Mouse (Mus musculus) intestine, embryonic 16.5 days (tissue): ENCODE data around the gene Hrnr. TPM values are rescaled to one million over a fixed set of nuclear protein-coding genes. Genes with fewer than 3 reads are reported as not detected.

ENCODE experiments used
- ATAC-seq: fragments of 200-750 bp; cut with Nextera tagmentation; 2 replicates; pipeline ENCODE4 v1.8.0; 2017; ENCODE audit warnings: moderate TSS enrichment, moderate library complexity
- H3K27ac ChIP-seq: fragments of 300-500 bp; sonication (generic); 2 replicates; pipeline ENCODE4 v1.5.1; 2014; ENCODE audit warnings: mild to moderate bottlenecking, low read length
- H3K27me3 ChIP-seq: fragments of 300-500 bp; sonication (generic); replicated peaks from 2 replicates; pipeline ENCODE4 v1.6.1; 2014; ENCODE audit warnings: low read length, control low read depth, mixed read lengths; ENCODE audit not compliant: control insufficient read depth, insufficient read depth
- H3K36me3 ChIP-seq: fragments of 300-500 bp; sonication (generic); 2 replicates; pipeline ENCODE4 v1.6.1; 2014; ENCODE audit warnings: low read length, control low read depth; ENCODE audit not compliant: control insufficient read depth, insufficient read depth
- H3K4me1 ChIP-seq: fragments of 300-500 bp; sonication (generic); 2 replicates; pipeline ENCODE4 v1.6.1; 2014; ENCODE audit warnings: low read length, control low read depth, mixed read lengths; ENCODE audit not compliant: control insufficient read depth, insufficient read depth
- H3K4me2 ChIP-seq: fragments of 300-500 bp; sonication (generic); 2 replicates; pipeline ENCODE4 v1.6.1; 2014; ENCODE audit warnings: low read depth, low read length, control low read depth
- H3K4me3 ChIP-seq: fragments of 300-500 bp; sonication (generic); 2 replicates; pipeline ENCODE4 v1.5.1; 2014; ENCODE audit warnings: mild to moderate bottlenecking, low read length
- H3K9ac ChIP-seq: fragments of 300-500 bp; sonication (generic); 2 replicates; pipeline ENCODE4 v1.6.1; 2014; ENCODE audit warnings: low read depth, low read length
- H3K9me3 ChIP-seq: fragments of 300-500 bp; sonication (generic); 2 replicates; pipeline ENCODE4 v1.6.1; 2016; ENCODE audit warnings: low read length, control low read depth; ENCODE audit not compliant: control insufficient read depth
- WGBS: fragments of 180-500 bp; shearing (Covaris S2); extraction: QIAGEN DNeasy Blood & Tissue Kit; methylation state at CpG from one replicate; pipeline ENCODE4 v1.1.7; 2014; 5-methylcytosine and 5-hydroxymethylcytosine counted together
- polyA plus RNA-seq: library from polyadenylated mRNA; unstranded; fragments of >200 nt; fragmentation: Nextera tagmentation; extraction: Ambion mirVana; gene quantifications from 2 replicates; pipeline ENCODE4 v1.2.1, GENCODE M21; 2015

Hrnr gene
- polyA plus RNA-seq, 1 experiment from 2014 or later, result 0.06 TPM

DNA sequence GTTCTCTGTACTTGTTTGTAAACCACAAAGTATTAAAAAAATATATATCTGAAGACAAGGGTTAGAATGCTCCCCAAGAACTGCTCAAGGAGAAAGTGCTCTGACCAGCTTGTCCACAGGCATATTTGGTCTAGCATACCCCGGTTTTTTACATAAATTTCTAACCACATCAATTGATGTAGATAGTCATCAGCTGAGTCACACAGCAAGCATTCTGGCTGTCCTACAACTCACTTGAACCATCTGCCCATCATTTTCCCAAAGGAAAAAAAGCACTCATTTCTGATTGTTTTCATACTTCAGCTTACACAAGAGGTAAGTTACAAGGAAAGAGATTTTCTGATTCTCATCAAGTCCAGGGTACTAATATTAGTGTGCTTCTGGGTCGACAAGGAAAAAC lies 27.3 kb downstream of the Hrnr start:
- no peak overlapping the region for H3K4me3 ChIP-seq
- H3K27me3 ChIP-seq, result no peaks in the 10 kb centered on the region
- H3K9me3 ChIP-seq, result no peaks in the 10 kb centered on the region
- ATAC-seq, result no peak
- H3K36me3 ChIP-seq, result no peaks in the 10 kb centered on the region
- no peak overlapping the region for H3K4me2 ChIP-seq
- H3K9ac ChIP-seq, result no peak overlapping the region
- 76% methylated on average over 2 of the region's 2 CpGs for WGBS
- H3K27ac ChIP-seq, result no peak overlapping the region
- no peaks in the 10 kb centered on the region for H3K4me1 ChIP-seq

DNA sequence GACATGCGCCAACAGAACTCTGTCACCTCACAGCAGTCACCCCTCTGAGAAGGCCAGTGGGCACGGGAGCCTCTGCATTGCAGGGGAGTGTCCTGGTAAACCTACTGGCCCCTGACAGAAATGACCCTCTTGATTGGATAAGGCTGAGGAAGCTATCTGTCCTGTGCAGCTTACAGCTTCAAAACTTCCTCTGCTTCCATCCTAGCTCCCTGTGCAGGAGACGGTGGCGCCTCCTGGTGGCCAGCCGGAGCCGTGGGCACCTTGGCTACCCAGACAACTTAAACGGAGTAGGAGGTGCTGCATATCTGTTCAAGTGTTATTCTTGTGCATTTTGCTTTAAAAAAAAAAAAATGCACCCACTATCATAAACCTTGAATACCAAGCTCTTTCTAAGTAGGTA lies 40.5 kb downstream of the Hrnr start:
- Histone ChIP-seq H3K9me3 (no peaks in the 10 kb centered on the region), H3K27ac (no peak overlapping the region), H3K27me3 (no peaks in the 10 kb centered on the region), H3K36me3 (no peaks in the 10 kb centered on the region), H3K9ac (no peak overlapping the region), H3K4me1 (no peaks in the 10 kb centered on the region), H3K4me2 (no peak overlapping the region), H3K4me3 (no peak overlapping the region)
- no peak for ATAC-seq
- 21% methylated on average over 7 of the region's 7 CpGs for WGBS

DNA sequence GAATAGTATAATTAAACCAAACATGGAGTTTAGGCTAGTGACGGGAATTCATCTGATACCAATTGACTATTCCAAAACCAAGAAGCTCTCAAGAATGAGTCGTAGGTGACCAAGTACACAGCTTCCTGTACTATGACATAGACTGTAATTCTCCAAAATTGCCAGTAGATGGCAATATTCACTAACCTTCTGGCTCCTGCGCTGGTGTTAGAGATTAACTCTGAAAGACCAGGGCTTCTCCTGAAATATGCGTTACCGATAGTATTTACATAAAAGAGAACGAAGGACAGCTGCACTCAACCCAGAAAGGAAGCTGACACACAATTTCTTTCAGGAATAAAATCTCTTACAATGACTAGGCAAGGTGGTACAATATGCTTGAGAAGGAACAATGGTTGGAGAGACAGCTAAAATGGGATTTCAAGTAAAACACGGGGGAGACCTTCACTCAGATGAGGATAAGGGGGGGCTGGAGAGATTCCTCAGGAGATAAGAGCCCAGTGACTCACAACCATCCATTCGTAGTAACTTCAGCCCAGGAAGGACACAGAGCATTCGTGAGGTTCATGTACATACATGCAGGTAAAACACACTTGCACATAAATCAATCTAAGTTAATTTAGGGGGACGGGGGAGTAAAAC lies 42.5 kb downstream of the Hrnr start:
- H3K27ac ChIP-seq, result no peak overlapping the region
- no peak overlapping the region for H3K9ac ChIP-seq
- H3K4me3 ChIP-seq, result no peak overlapping the region
- WGBS, result 12% methylated on average over 10 of the region's 10 CpGs
- peak; percentile 83 for ATAC-seq
- peaks cover 4% of the 10 kb centered on the region; the same call in 1 of the 2 replicates for H3K4me1 ChIP-seq
- H3K27me3 ChIP-seq, result no peaks in the 10 kb centered on the region
- H3K36me3 ChIP-seq, result no peaks in the 10 kb centered on the region
- H3K9me3 ChIP-seq, result no peaks in the 10 kb centered on the region
- H3K4me2 ChIP-seq, result 0 out of 2 replicates have a peak overlapping the region, but pooled peaks have one; percentile 32

DNA sequence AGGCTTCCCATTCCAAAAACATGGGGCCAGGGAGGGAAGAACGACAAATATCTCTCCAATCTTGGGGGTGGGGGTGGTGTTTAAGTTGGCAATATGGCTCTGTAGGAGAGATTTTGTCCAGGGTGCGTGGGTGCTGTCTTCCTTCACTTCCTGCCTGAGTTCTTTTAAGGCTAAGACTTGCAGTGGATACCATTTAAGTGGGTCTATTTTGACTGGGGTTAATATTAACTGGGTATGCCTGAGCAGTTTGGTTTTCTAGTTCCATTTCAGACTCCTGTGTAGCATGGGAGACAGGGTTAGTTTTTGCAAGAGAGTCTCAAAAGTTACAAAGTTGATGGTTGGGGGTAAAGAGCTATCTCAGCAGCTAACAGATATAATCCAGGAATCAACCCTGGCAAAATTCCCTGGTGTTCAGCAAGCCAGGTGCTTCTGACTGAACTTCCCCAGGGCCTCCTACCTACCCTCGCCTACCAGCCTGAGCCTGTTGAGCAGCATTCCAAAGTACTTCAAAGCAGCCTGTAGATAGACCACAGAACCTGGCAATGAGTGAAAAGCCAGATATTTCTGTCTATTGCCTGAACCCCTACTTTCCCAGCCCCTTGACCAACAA lies 47.5 kb downstream of the Hrnr start:
- no peaks in the 10 kb centered on the region for H3K27me3 ChIP-seq
- H3K9me3 ChIP-seq, result no peaks in the 10 kb centered on the region
- H3K36me3 ChIP-seq, result no peaks in the 10 kb centered on the region
- peak; percentile 91 for ATAC-seq
- H3K4me3 ChIP-seq, result no peak overlapping the region
- H3K4me2 ChIP-seq, result no peak overlapping the region
- peak overlapping the region; percentile 48 for H3K27ac ChIP-seq
- H3K4me1 ChIP-seq, result peaks cover 7% of the 10 kb centered on the region
- no peak overlapping the region for H3K9ac ChIP-seq
- WGBS, result 54% methylated on average over 3 of the region's 3 CpGs

DNA sequence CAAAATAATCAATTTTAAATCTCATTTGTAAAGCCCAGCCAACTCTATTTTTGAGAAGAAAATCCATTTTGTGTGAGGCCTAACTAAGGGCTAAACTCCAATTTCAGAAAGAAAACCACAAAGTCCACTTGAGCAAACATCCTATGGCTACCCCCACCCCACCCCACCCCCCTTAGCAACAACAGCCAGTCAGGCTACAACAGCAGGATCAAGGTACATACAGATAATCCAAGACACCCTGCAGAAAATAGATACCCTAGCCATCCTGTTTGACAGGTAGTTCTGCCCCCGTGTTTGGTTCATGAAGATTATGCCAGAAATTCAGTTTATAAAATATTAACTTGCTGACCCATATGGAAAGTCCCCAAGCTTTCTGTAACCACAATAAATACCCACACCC lies 48.6 kb downstream of the Hrnr start:
- no peaks in the 10 kb centered on the region for H3K36me3 ChIP-seq
- H3K27ac ChIP-seq, result no peak overlapping the region
- H3K4me3 ChIP-seq, result no peak overlapping the region
- no peaks in the 10 kb centered on the region for H3K27me3 ChIP-seq
- ATAC-seq, result peak; percentile 76
- WGBS, result 54% methylated on average over 1 of the region's 1 CpGs
- H3K4me2 ChIP-seq, result no peak overlapping the region
- H3K4me1 ChIP-seq, result peaks cover 7% of the 10 kb centered on the region
- H3K9me3 ChIP-seq, result no peaks in the 10 kb centered on the region
- no peak overlapping the region for H3K9ac ChIP-seq

DNA sequence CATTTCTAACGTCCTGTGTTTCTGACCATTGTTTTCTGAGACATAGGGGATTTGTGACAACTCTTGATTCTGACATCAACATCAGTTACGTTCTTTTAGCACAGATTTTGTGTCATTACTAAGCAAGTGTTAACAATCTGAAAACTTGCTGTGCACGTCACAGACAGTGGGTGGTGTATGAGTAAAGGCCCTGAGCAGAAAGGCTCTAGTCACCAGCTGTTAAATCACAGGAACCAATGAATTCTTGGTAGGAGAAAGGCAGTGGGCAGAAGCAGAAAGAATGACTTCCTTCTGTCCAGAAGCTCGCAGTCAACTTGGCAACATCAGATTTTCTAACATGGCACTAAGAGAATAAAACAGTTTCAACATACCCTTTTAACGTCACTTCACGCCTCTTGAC lies 53.9 kb downstream of the Hrnr start:
- Histone ChIP-seq H3K27ac (no peak overlapping the region), H3K27me3 (no peaks in the 10 kb centered on the region), H3K4me2 (no peak overlapping the region), H3K4me3 (no peak overlapping the region), H3K4me1 (no peaks in the 10 kb centered on the region), H3K9ac (no peak overlapping the region), H3K9me3 (no peaks in the 10 kb centered on the region), H3K36me3 (no peaks in the 10 kb centered on the region)
- 82% methylated on average over 6 of the region's 6 CpGs for WGBS
- no peak for ATAC-seq

DNA sequence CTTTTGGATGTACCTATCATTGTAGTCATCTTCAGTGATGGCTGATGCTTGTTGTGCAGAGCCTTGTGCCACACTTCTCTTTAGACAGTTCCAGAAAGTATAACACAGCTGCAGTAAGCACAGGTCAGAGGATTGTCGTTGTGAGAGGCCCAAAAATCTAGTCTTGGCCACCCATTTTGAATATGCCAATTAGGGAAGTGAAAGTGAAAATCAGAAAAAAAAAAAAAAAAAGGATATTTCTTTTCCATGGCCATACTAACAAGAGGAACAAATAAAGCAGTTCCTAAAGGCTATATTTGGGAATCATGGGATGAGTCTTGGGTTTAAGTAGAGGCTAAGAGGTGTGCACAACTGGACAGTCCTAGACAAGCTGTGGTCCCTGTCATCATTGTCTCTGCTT lies 55.6 kb downstream of the Hrnr start:
- Histone ChIP-seq H3K4me1 (no peaks in the 10 kb centered on the region), H3K27ac (no peak overlapping the region), H3K36me3 (no peaks in the 10 kb centered on the region), H3K4me3 (no peak overlapping the region), H3K27me3 (no peaks in the 10 kb centered on the region), H3K9ac (no peak overlapping the region), H3K9me3 (no peaks in the 10 kb centered on the region), H3K4me2 (no peak overlapping the region)
- no peak for ATAC-seq
- WGBS, result 73% methylated on average over 1 of the region's 1 CpGs

DNA sequence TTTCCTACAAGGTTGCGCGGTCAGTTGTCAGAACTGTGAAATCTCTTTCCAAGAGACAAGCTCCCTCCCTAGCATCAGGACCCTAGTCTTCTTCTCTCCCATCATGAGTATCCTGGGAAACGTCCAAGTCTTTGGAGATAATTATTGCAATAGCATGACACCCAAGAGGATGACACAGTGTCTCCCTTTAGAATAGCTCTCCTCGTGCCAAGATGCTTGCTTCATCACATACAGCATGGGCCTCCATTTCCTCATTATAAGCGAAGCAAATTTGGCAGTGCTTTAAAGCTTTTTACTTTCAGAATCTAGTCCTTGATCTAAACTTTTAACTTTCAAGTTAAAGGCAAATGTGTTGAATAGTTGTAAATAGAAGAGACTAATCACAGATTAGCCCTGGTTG lies 56.1 kb downstream of the Hrnr start:
- ATAC-seq, result no peak

DNA sequence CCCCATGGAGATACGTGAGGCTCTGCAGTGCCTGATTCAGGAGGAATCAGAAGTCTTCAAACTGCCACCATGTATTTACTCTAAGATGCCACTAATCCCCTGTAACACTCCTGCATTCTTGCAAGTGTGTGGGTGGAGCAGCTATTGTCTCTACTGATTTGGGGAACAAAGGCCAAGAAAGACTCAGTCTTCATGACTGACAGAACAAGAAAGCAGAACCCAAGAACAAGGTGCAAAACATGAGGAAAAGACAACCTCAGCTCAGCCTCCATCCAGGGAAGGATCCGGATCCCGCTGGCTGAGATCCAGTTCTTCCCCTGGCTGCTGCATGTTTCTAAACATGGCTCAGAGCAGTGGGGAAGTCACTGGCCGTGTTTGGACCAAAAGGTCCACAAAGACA lies 58.6 kb downstream of the Hrnr start:
- Histone ChIP-seq H3K36me3 (no peaks in the 10 kb centered on the region), H3K4me3 (no peak overlapping the region), H3K27ac (no peak overlapping the region), H3K4me1 (no peaks in the 10 kb centered on the region), H3K9ac (no peak overlapping the region), H3K4me2 (no peak overlapping the region), H3K9me3 (no peaks in the 10 kb centered on the region), H3K27me3 (no peaks in the 10 kb centered on the region)
- no peak for ATAC-seq
- 67% methylated on average over 4 of the region's 4 CpGs for WGBS

More for the DNA sequence above, 56.1 kb downstream of the Hrnr start:
- Histone ChIP-seq H3K36me3 (no peaks in the 10 kb centered on the region), H3K9me3 (no peaks in the 10 kb centered on the region), H3K4me1 (no peaks in the 10 kb centered on the region), H3K4me3 (no peak overlapping the region), H3K27ac (no peak overlapping the region), H3K27me3 (no peaks in the 10 kb centered on the region), H3K4me2 (no peak overlapping the region), H3K9ac (no peak overlapping the region)
- 91% methylated on average over 5 of the region's 5 CpGs for WGBS
